Comparison of ENCODE assay signal across 8 mouse cellular contexts in the genomic region with DNA sequence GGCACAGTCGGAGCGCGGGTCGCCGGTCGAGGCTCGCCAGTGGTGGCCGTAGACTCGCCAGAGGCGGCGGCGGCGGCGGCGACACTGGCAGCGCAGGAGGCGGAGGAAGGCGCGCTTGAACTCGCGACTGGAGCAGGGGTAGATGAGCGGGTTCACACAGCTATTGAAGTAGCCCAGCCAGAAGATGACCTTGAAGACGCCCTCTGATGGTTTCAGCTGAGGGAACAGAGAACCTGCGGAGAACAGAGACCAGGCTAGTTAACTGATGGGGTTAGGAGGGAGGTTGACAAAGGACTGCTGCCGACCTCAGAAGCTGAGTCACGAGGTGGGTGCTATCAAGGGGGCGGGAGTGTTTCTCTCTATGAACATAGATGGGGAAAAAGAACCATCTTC. TPM values are rescaled to one million over a fixed set of nuclear protein-coding genes. Genes with fewer than 3 reads are reported as not detected.
DNase-seq lines count a peak whose midpoint lies in the region; ATAC-seq and TF ChIP-seq lines count a peak whose summit lies in the region.

No protein-coding gene starts in this region.

- peaks cover 75% of the 10 kb centered on the region for H3K27me3 ChIP-seq in forebrain, embryonic 10.5 days (ENCODE audit: poor library complexity, severe bottlenecking)
- peaks cover 29% of the 10 kb centered on the region for H3K27me3 ChIP-seq in intestine, postnatal 0 days (replicated peaks; ENCODE audit: control insufficient read depth, insufficient read depth, low read length)
- peaks cover 60% of the 10 kb centered on the region for H3K27me3 ChIP-seq in neural tube, embryonic 15.5 days (replicated peaks)

- peaks cover 25% of the 10 kb centered on the region for H3K4me1 ChIP-seq in forebrain, embryonic 10.5 days
- peaks cover 7% of the 10 kb centered on the region for H3K4me1 ChIP-seq in intestine, postnatal 0 days (replicated peaks; ENCODE audit: control insufficient read depth, insufficient read depth, low read length)
- peaks cover 18% of the 10 kb centered on the region for H3K4me1 ChIP-seq in neural tube, embryonic 15.5 days

- no peak for ATAC-seq in intestine, postnatal 0 days
- no peak for ATAC-seq in neural tube, embryonic 15.5 days (ENCODE audit: low FRiP score)

- DNase-seq in left cerebral cortex, adult 2 months (ENCODE audit: extremely low spot score in 1 of 2, low spot score in 2 of 2): no peak
- DNase-seq in left cerebral cortex, adult 11 months (ENCODE audit: low spot score): no peak
- no peak for DNase-seq in forebrain, embryonic 10.5 days (ENCODE audit: extremely low spot score, low spot score)
- DNase-seq in layer of hippocampus, postnatal 25 days (ENCODE audit: extremely low spot score in 1 of 2, low spot score in 1 of 2): no peak
- no peak for DNase-seq in thymus, postnatal 4 days
- no peak for DNase-seq in urinary bladder, adult 2 months (ENCODE audit: low spot score)

- no peaks in the 10 kb centered on the region for H3K36me3 ChIP-seq in forebrain, embryonic 10.5 days (replicated peaks)
- H3K36me3 ChIP-seq in intestine, postnatal 0 days (ENCODE audit: control insufficient read depth, insufficient read depth): no peaks in the 10 kb centered on the region
- no peaks in the 10 kb centered on the region for H3K36me3 ChIP-seq in neural tube, embryonic 15.5 days

- peak overlapping the region; percentile 34 for H3K9ac ChIP-seq in intestine, postnatal 0 days (ENCODE audit: low read depth, low read length)
- peak overlapping the region; percentile 18 for H3K9ac ChIP-seq in neural tube, embryonic 15.5 days (replicated peaks)

- peak overlapping the region; percentile 87 for H3K4me2 ChIP-seq in intestine, postnatal 0 days (replicated peaks; ENCODE audit: low read depth)
- peak overlapping the region; percentile 85 for H3K4me2 ChIP-seq in neural tube, embryonic 15.5 days

- intact Hi-C loops in left cerebral cortex, adult 2 months (cut with DNase I): loop anchor here (10.0 kb wide), 1 partner anchor 398 kb away; no protein-coding TSS in a partner anchor

- H3K9me3 ChIP-seq in forebrain, embryonic 10.5 days: no peaks in the 10 kb centered on the region
- H3K9me3 ChIP-seq in intestine, postnatal 0 days (ENCODE audit: control insufficient read depth): no peaks in the 10 kb centered on the region
- no peaks in the 10 kb centered on the region for H3K9me3 ChIP-seq in neural tube, embryonic 15.5 days (replicated peaks)

- H3K4me3 ChIP-seq in left cerebral cortex, adult 2 months: peak overlapping the region; percentile 30
- peak overlapping the region; percentile 55 for H3K4me3 ChIP-seq in forebrain, embryonic 10.5 days
- H3K4me3 ChIP-seq in intestine, postnatal 0 days (ENCODE audit: low read depth, low read length): peak overlapping the region; percentile 48
- H3K4me3 ChIP-seq in neural tube, embryonic 15.5 days (replicated peaks): peak overlapping the region; percentile 43

- peak overlapping the region; percentile 15; the same call in 1 of the 2 replicates for H3K27ac ChIP-seq in left cerebral cortex, adult 2 months
- H3K27ac ChIP-seq in forebrain, embryonic 10.5 days: no peak overlapping the region
- no peak overlapping the region for H3K27ac ChIP-seq in intestine, postnatal 0 days (ENCODE audit: low read depth, low read length)
- H3K27ac ChIP-seq in neural tube, embryonic 15.5 days (replicated peaks): no peak overlapping the region

- 2% methylated on average over 27 of the region's 27 CpGs for WGBS in forebrain, embryonic 10.5 days
- WGBS in intestine, postnatal 0 days: under 1% methylated on average over 26 of the region's 27 CpGs
- WGBS in neural tube, embryonic 15.5 days: 2% methylated on average over 25 of the region's 27 CpGs

- TF ChIP-seq CTCF in left cerebral cortex, adult 2 months (IDR thresholded peaks at IDR 0.05): no peak
- no peak for TF ChIP-seq CTCF in intestine, postnatal 0 days (IDR thresholded peaks at IDR 0.05; ENCODE audit: low read depth)

RNA-seq across cellular contexts. Expression of gene Adra1d, which starts 15.8 kb away (rescaled TPM):
- total RNA-seq in left cerebral cortex, adult 2 months (2021): 10 to 100 TPM; 64.3 to 65.7 TPM
- polyA plus RNA-seq in forebrain, embryonic 10.5 days (2016; fragmentation: Nextera tagmentation; extraction: Ambion mirVana): 0.19 TPM in 1 of 2 replicates, not detected in the other
- polyA plus RNA-seq in intestine, postnatal 0 days (2015; fragmentation: Nextera tagmentation; extraction: Ambion mirVana): 0.05 TPM in 1 of 2 replicates, not detected in the other
- polyA plus RNA-seq in neural tube, embryonic 15.5 days (2015; fragmentation: Nextera tagmentation; extraction: Ambion mirVana): 0.83 and 0.92 TPM in 2 replicates
- total RNA-seq in layer of hippocampus, postnatal 25 days (2021): 10 to 100 TPM; 91.6 to 98.9 TPM
- 0.97 and 1.1 TPM in 2 replicates for polyA plus RNA-seq in urinary bladder, adult 2 months (2012; rRNA removed)

RNA-seq across cellular contexts. Expression of gene Smox, which starts 55.0 kb away (rescaled TPM):
- 10 to 100 TPM; 68.9 to 80.3 TPM for total RNA-seq in left cerebral cortex, adult 2 months (2021)
- 31.7 TPM in 2 replicates for polyA plus RNA-seq in forebrain, embryonic 10.5 days (2016; fragmentation: Nextera tagmentation; extraction: Ambion mirVana)
- polyA plus RNA-seq in intestine, postnatal 0 days (2015; fragmentation: Nextera tagmentation; extraction: Ambion mirVana): 18.0 and 19.9 TPM in 2 replicates
- polyA plus RNA-seq in neural tube, embryonic 15.5 days (2015; fragmentation: Nextera tagmentation; extraction: Ambion mirVana): 48.7 and 51.9 TPM in 2 replicates
- 10 to 100 TPM; 72.8 to 83.7 TPM for total RNA-seq in layer of hippocampus, postnatal 25 days (2021)
- 16.7 and 18.4 TPM in 2 replicates for polyA plus RNA-seq in urinary bladder, adult 2 months (2012; rRNA removed)
